Mouse (Mus musculus): ENCODE data around the gene Olfr223. TPM values are rescaled to one million over a fixed set of nuclear protein-coding genes. Genes with fewer than 3 reads are reported as not detected.

The Olfr223 gene
- polyA plus RNA-seq (2021; fragmentation: Nextera tagmentation): not detected in 2 replicates
- long read RNA-seq, experiment 1: 0 reads
- long read RNA-seq, experiment 2: 0 reads

GRCm38 (mm10) chr11:59593189-59593588 lies at the start of gene Olfr223:
Gene Olfr223, minus strand, starts transcription at chr11:59593289.

GRCm38 (mm10) chr11:59576135-59576534 lies 17.0 kb downstream of the Olfr223 start, which contains the start of gene Olfr222:
Gene Olfr222, minus strand, starts transcription at chr11:59576235.

GRCm38 (mm10) chr11:59541324-59541723 lies 51.8 kb downstream of the Olfr223 start, which contains the start of gene Nlrp3:
Gene Nlrp3, plus strand, starts transcription at chr11:59541568.

Other genes starting within 250 kb of the Olfr223 start
- gene Prss38, start 217.6 kb downstream of the Olfr223 start, polyA plus RNA-seq (2021; fragmentation: Nextera tagmentation): not detected in 2 replicates
- 6.5 and 7.7 TPM in 2 replicates for gene Jmjd4, start 143.2 kb downstream of the Olfr223 start, polyA plus RNA-seq (2021; fragmentation: Nextera tagmentation)
- 573 and 613 TPM in 2 replicates for gene Snap47, start 142.1 kb downstream of the Olfr223 start, polyA plus RNA-seq (2021; fragmentation: Nextera tagmentation)
- gene Zfp867, start 120.8 kb downstream of the Olfr223 start, polyA plus RNA-seq (2021; fragmentation: Nextera tagmentation): 2.7 and 2.9 TPM in 2 replicates
- gene Zkscan17, start 66.5 kb downstream of the Olfr223 start, polyA plus RNA-seq (2021; fragmentation: Nextera tagmentation): 3.1 and 3.9 TPM in 2 replicates
- 0.29 and 0.38 TPM in 2 replicates for gene Nlrp3, start 51.7 kb downstream of the Olfr223 start, polyA plus RNA-seq (2021; fragmentation: Nextera tagmentation)
- gene Olfr222, start 17.1 kb downstream of the Olfr223 start, polyA plus RNA-seq (2021; fragmentation: Nextera tagmentation): not detected in 2 replicates
- 37.9 and 41.4 TPM in 2 replicates for gene Mprip, start 68.0 kb upstream of the Olfr223 start, polyA plus RNA-seq (2021; fragmentation: Nextera tagmentation)
- gene Pld6, start 194.4 kb upstream of the Olfr223 start, polyA plus RNA-seq (2021; fragmentation: Nextera tagmentation): 0.18 and 0.53 TPM in 2 replicates
- gene Flcn, start 216.7 kb upstream of the Olfr223 start, polyA plus RNA-seq (2021; fragmentation: Nextera tagmentation): 25.8 and 26.5 TPM in 2 replicates
- gene Nt5m, start 246.2 kb upstream of the Olfr223 start, polyA plus RNA-seq (2021; fragmentation: Nextera tagmentation): 109 and 113 TPM in 2 replicates
- gene Cops3, start 246.5 kb upstream of the Olfr223 start, polyA plus RNA-seq (2021; fragmentation: Nextera tagmentation): 110 and 113 TPM in 2 replicates

Data from layer of hippocampus, adult 6 months (tissue).